Mouse (Mus musculus): ENCODE measurements around the gene Cep68.

Gene Cep68

GRCm38 (mm10) chr11:20249296-20250110 is at the start of gene Cep68:
Gene Cep68, minus strand, starts transcription at chr11:20249429.
- DNase-seq = peak; percentile 95

- no peak for DNase-seq
Measured at GRCm38 (mm10) chr11:20284463-20284862, 35.2 kb upstream of the Cep68 start.

GRCm38 (mm10) chr11:20282601-20283219 is 33.5 kb upstream of the Cep68 start:
- DNase-seq = no peak

- DNase-seq = no peak
Measured at GRCm38 (mm10) chr11:20280982-20281381, 31.8 kb upstream of the Cep68 start.

- no peak for DNase-seq
Measured at GRCm38 (mm10) chr11:20278702-20279101, 29.5 kb upstream of the Cep68 start.

- no peak for DNase-seq
Measured at GRCm38 (mm10) chr11:20277106-20277505, 27.9 kb upstream of the Cep68 start.

GRCm38 (mm10) chr11:20275974-20276373 is 26.7 kb upstream of the Cep68 start:
- no peak for DNase-seq

GRCm38 (mm10) chr11:20269885-20270284 is 20.7 kb upstream of the Cep68 start:
- no peak for DNase-seq

GRCm38 (mm10) chr11:20262628-20263380 is 13.6 kb upstream of the Cep68 start:
- DNase-seq = no peak

- no peak for DNase-seq
Measured at GRCm38 (mm10) chr11:20254791-20255190, 5.6 kb upstream of the Cep68 start.

GRCm38 (mm10) chr11:20253088-20253487 is 3.9 kb upstream of the Cep68 start:
- DNase-seq = no peak

GRCm38 (mm10) chr11:20250476-20251178 is 1.4 kb upstream of the Cep68 start:
- DNase-seq = no peak

- no peak for DNase-seq
Measured at GRCm38 (mm10) chr11:20248840-20249239, 389 bp downstream of the Cep68 start.

GRCm38 (mm10) chr11:20248277-20248676 is 952 bp downstream of the Cep68 start:
- DNase-seq = no peak

- no peak for DNase-seq
Measured at GRCm38 (mm10) chr11:20247146-20247855, 1.9 kb downstream of the Cep68 start.

GRCm38 (mm10) chr11:20246616-20247015 is 2.6 kb downstream of the Cep68 start:
- DNase-seq = no peak

GRCm38 (mm10) chr11:20245316-20245715 is 3.9 kb downstream of the Cep68 start:
- no peak for DNase-seq

GRCm38 (mm10) chr11:20244336-20245290 is 4.6 kb downstream of the Cep68 start:
- no peak for DNase-seq

GRCm38 (mm10) chr11:20243214-20243913 is 5.9 kb downstream of the Cep68 start:
- DNase-seq = no peak

- no peak for DNase-seq
Measured at GRCm38 (mm10) chr11:20242366-20243056, 6.7 kb downstream of the Cep68 start.
